Mouse (Mus musculus) kidney, postnatal 10 days (tissue): ENCODE results near the gene Slc9b2.
A peak's percentile ranks its signal among the peaks of the same experiment; 100 is the strongest.

Source experiments
- DNase-seq: peaks from one replicate; pipeline ENCODE4 v3.0.0; 2021; ENCODE audit warnings: mixed read lengths

Slc9b2 gene

DNA sequence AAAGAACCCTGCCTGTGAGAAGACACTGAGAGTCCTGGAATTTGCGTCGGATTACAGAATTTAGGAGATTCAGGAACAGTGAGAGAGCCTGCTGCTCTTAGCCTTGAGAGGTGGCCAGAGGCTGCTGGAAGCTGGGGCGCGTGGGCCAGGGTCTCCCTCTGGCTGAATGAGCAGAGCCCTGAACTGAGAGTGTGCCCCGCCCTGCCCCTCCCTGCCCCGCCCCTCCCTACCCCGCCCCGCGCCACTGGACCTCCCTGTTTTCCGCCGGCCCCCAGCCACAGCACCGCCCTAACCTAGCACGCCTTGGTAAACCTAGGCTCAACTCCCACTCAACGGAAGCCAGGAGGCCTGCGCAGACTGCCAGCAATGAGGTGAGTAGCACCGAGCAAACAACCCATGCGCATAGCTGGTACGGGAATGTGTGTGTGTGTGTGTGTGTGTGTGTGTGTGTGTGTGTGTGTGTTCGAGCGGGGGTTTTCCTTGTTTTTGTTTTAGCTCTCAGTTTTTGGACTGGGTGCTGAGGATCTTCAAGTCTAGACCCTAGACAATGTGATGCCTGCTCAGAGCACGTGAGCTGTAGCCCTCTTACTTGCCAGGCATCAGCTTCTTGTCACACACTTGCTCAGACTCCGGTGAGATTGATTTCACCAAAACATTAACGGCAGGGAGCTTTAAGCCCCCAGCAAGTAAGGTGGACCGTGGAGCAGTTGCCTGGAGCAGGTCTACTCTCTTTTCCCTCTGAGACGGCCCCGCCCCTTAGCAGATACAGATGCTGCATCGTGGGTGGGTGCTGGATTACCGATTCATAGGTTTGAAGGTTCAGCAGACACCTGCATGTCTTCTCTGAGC is at the start of gene Slc9b2:
Gene Slc9b2 (plus strand): TSS at position 290 of the 849 bp plus-strand sequence.
- DNase-seq = peak; percentile 59

DNA sequence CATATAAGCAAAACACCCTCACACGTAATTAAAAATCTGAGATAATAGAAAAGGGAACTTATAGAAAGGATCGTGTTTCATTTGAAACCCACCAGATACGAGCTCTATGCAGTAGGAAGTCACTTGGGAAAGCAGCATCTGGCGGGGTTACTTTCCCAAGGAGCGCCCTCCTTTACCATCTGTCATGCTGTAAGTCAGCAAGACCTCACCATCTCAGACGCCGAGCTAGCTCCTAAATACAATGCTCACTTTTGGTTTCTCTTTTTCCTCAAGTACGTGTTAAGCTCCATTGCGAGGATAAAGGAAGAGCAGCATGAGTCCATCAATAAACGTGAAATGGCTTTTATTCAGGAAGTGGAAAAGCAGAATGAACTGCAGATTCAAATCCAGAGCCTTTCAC is 48.6 kb upstream of the Slc9b2 start:
- DNase-seq = no peak

DNA sequence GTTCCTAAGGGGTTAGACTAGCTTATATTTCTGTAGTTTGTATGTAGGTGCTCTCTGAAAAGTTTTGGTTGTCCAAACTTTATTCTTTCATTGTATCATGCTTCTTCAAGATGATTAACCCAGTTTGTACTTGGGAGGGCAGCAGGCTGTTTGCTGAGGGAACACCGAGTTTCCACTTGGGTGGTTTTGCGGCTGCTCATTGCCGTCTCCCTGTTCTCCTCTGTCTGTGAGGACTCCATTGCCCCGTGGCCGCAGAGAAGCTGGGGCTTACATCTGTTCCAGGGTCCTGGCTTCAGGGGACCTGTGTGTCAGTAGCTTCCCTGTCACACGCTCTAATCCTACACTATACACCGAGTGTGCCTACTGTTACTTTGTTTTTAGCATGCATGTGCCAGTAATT is 47.3 kb upstream of the Slc9b2 start:
- DNase-seq = peak; percentile 15

DNA sequence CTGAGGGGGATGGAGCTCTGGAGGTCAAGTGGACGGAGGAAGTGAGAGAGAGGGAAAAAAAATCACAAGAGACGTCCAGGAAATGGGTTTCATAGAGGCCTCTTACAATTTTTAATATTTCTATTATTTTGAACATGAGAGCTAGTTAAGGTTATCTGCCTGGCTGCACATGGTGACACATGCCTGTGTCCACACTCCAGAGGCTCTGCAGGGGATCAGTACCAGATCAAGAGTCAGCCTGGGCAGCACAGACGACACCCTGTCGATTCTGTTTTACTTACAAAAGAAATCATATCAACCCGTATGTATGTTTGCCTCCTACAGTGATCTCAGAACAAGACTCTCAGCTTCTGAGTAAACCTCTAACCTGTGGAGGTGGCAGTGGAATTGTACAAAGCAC is 38.9 kb upstream of the Slc9b2 start:
- no peak for DNase-seq

DNA sequence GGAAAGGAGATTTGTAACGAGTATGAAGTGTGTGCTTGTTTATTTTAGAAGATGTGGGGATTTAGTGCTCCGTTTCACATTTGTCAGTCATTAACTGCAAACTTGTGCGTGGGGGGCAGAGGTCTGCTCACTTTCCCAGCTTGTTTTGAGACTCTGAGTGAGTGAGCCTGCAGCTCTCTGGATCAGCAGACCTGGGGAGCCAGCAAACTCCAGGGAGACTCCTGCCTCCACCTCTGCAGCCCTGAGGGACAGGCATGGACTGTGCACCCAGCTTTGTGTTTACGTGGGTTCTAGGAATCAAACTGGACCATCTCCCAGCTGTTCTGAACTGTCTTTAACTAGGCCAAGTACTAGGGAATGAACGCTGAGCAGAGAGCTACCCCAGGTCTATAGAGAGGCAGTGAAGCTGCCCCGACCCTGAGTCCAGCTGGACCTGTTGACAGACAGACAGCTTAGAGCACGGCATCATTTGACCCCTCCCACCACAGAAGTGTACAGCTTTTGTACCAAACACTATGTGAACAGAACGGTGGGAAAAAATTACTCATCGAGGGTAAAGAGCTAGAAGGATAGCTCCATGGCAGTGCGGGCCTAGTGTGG is 38.0 kb upstream of the Slc9b2 start:
- DNase-seq = peak; percentile 67

DNA sequence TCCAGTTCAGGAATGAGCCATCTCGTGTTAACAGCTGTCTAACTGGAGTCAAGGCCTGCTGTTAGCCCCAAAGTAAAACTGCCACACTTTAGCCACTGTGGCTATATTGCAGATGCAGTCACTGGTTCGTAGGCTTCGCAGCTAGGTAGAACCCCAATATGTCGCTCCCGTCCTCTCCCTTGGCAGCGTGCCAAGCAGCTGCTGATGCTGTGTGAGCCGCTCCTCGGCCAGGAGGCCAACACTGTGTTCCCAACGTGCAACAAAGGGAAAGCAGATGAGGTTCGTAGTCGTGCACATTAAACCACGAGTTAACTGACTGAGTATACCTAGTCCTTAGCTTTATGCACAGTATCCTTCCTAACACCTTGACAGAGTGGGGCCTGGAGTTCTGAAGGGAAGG is 34.9 kb upstream of the Slc9b2 start:
- peak; percentile 26 for DNase-seq

DNA sequence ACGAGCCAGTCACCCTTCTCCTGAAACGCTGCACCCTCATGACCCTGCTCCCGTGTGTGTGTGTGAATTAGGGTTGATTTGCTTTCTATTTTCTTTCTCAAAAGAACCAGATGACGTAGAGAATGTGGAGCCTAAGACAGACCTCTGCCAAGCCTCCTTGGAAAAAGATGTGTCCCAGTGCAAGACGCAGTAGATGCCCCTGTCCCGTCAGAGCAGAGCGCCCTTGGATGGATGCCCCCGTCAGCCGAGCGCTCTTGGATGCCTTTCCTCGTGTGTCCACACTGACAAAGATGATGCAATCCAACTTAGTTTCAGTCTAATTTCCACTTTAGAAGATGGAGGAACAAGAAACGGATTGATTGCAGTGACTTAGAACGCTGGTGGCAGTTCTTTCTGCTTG is 34.5 kb upstream of the Slc9b2 start:
- DNase-seq = no peak

DNA sequence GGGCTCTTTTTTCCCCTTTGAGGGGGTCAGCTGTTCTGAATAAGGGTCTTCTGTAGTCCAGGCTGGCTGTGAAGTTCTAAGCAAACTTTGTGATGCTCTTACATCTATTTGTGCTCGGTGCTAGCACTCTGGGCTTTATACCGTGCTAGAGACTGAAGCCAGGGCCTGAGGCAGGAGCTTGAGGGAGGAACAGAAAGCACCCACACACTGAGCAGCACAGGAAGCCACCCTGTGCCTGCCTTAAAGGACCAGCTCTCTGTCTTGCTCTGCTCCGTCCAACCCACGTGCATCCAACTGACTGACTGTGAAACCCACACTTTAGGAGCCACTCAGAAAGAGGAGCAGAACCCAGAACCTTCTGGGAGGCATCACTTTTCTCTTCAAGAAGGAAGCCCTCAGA is 27.3 kb upstream of the Slc9b2 start:
- DNase-seq = no peak

DNA sequence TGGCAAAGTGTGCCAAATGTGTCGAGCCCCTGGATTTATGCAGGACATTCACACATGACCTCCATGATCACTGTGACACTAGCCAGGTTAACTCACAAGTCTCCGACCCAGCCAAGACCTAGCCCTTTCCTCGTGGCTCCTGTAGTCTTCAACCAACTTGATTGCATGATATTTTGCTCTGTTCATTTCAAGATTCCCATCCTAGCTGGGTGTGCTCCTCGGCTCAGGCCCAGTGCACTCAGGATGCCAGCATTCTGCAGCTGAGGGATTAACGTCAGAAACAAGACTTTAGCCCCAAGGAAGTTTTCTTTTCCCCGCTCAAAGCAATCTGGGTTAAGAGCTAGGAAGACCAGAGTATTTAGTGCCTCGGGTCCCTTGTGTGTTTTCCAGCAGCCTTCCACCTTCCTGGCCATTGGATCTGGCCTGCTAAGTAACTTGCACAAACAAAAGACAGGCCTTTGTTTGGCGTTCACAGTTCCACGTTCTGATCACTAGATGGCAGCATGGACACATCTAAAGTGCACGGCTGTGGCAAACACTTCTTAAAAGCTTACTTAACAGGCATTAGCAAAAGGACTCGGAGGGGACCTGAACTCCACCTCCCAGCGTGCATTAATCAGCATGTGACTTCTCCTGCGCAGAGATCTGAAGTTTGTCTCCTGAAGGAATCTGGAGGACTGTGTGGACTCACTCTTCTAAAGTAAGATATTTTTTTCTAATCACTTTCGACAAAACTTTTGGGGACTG is 26.7 kb upstream of the Slc9b2 start, which contains the start of gene Bdh2:
Gene Bdh2 (plus strand): TSS at position 553 of the 747 bp plus-strand sequence.
- DNase-seq = peak; percentile 89

DNA sequence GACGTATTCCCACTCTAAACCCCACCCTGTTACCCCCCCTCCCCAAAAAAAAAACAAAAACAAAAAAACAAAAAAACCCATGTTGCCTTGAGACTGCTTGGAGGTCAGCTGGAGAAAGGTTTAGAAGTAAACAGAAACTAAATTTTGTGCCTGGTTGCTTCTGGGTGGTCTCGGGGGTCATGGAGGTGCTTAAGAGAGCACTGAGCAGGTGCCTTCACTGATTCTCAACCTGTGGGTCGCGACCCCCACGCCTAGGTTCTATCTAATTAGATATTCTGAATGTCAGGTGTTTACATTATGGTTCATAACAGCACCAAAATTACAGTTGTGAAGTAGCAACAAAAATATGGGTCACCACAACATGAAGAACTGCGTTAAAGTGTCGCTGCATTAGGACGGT is 25.8 kb upstream of the Slc9b2 start:
- DNase-seq = no peak

DNA sequence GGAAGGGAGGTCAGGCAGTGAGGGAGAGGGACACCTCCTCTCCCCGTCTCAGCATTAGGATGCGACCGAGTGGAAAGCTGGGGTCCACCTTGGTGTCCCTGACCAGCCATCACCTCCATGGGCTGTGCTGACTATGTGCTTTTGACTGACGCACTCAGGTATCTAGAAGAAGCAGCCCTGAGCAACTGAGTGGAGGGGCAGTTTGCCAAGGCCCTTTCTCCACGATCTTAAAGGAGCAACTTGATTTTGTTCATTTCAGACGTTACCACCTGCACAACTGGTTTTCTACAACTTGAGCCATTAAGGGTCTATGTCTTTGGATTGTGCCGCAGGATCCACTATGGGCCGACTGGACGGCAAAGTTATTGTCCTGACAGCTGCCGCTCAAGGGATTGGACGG is 22.2 kb upstream of the Slc9b2 start:
- DNase-seq = no peak

DNA sequence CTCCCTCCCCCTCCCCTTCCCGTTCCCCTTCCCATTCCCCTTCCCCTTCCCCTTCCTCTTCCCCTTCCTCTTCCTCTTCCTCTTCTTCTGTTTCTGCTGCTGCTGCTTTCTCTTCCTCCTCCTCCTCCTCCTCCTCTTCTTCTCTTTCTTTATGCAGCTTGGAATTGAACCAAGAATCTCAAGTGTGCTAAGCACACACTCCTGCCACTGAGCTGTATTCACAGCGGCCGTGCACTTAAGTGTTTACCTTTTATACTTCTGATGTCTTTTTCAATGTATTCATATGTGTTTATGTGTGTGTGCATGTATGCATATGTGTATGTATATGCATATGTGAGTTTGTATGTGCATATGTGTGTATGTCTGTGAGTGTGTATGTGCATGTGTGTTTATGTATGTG is 21.7 kb upstream of the Slc9b2 start:
- DNase-seq = no peak

DNA sequence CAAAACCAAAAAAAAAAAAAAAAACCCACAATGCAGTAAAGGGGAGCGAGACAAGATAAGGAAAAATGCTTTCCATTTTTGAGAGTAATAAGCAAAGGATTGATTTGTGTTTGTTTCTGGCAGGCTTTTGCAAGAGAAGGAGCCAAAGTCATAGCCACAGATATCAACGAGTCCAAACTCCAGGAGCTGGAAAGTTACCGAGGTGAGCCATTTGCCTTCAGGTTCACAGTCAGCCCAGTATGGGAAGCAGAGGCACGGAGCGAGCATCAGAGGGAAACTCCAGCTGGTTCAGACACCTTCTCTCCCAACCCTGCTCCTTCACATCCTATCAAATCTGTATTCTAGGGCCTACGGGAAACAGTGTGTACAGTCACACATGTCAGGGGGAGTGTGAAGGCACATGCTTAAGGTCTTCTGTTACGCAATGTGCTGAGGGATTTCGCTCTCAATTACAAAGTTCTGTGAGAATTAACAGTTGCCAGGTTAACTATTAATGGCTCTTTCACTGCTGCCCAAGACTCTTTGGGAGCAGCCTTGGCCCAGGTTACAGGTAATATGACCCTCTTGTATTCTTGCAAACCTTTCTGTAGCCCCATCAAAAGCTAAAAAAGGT is 19.3 kb upstream of the Slc9b2 start:
- no peak for DNase-seq

DNA sequence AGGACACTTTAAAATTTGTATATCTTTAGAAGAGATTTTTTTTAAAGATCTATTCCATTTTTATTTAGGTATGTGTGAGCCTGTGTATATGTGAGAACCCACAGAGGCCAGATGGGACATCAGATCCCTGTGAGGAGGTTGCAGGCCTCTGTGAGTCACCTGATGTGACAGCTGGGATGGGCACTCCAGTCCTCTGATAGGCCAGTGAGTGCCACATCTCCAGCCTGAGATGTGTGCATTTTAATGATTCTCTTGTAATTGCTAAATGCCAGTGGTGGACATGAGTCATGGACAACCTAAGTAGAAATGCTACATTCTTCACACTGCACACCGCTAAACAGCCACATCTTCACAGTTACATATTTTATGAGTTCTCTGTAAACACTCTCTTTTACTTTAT is 18.4 kb upstream of the Slc9b2 start:
- DNase-seq = no peak

DNA sequence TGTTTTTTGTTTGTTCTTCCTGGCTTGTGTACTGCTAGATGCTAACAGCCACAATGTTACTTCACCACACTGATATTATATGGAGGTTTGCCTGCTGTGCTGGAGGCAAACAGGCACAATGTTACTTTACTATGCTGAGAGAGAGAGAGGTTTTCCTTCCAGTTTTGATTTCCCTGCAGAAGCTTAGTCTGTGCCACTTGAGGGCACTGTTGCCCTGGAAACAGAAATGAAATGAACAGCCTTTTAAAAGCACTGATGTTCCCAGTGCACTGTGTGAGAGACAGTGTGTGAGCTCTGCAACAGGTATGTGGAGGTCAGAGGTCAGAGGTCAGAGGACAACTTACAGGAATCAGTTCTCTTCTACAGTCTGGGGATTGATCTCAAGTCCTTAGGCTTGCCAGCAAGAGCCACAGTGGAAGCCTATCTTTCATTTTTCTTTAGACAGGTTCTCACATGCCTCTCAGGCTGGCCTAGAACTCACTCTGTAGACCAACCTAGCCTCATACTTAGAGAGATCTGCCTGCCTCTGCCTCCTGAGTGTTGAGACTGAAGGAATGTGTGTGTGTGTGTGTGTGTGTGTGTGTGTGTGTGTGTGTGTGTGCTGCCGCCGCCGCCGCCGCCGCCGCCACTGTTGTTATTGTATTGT is 17.1 kb upstream of the Slc9b2 start:
- peak; percentile 66 for DNase-seq

DNA sequence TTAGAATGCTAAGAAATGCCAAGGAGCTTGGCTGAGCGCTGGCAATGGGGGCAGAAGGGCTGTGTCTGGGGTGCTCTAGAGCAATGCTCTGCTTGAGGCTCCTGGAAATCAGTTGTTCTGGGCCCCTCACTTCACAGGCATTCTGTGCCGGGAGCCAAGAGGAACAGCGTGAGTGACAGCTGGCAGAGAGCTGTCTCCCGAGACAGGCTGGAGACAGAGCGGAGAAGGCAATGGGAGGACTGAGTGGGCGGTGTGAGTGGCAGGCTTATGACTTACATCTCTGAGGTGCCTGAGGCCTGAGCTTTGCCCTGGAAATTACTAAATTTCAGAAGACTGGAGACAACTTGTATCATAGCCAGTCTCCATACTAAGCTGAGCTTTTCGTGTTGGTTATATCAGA is 13.8 kb upstream of the Slc9b2 start:
- no peak for DNase-seq

DNA sequence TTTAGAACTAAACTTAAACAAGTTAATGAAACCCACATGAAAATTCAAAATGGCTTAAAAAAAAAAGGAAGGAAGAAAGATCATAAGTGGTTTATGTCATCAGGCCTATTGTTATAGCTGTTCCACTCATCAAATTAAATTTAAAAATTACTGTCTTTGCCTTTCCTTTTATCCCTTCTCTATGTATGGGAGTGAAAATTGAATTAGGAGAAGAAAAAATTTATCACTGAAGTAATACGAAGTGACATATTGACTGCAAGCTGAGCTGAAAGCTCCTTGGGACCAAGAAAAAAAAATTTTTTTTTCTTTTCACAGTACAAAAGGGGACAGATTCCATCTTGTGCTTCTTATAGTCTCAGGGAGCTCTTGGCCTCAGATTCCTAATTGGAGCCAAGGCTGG is 11.9 kb upstream of the Slc9b2 start:
- no peak for DNase-seq

DNA sequence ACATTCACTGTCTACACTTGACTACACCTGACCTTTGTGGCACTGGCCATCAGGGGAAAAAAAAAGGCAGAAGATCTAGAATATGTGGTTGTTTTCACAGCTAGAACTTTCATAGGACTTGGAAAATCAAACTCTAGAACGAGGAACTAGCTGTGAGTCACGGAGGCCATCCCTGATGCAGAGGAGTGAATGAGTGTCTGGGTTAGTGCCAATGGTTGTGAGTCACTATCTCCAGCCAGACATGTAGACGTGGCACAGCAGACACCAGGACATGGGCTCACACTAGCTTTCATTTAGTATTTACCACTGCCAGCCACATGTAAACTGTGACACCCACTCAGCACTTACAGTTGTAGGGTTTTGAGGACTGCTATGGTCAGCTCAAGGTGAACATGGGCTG is 8.9 kb upstream of the Slc9b2 start:
- no peak for DNase-seq

DNA sequence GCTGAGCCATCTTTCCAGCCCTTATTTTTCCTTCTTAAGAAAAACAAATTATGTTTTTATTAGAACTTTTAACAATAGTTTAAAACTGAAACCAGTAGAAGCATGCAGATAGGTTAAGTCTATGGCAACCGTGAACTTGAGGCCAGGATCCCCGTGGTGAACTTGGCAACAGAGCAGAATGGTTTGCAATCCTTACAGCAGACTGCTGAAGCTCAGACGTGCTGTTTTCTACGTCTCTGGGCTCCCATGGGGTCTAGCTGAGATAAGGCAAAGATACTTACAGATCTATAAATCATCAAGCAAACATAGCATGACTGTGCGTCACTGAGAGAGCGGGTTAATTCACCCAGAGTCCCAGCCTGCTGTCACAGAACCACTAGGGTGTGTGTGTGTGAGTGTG is 7.4 kb upstream of the Slc9b2 start:
- DNase-seq = no peak

DNA sequence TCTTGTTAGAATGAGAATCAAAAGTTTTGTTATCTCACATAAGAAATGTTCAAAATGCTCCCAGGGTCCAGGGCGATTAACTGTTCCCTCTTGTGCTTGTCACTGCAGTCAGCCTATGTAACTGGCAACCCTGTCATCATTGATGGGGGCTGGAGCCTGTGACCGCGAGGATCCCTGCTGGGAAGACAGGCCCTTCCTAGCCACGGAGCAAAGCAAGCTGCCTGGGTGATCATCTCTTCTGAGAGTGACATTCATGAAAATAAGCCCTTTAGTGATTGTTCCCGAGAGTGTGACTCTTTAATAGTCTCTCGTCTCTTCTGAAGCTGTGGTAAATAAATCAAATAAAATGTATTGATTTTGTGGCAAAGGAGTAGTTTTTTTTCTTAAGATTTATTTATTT is 3.4 kb upstream of the Slc9b2 start:
- DNase-seq = no peak

DNA sequence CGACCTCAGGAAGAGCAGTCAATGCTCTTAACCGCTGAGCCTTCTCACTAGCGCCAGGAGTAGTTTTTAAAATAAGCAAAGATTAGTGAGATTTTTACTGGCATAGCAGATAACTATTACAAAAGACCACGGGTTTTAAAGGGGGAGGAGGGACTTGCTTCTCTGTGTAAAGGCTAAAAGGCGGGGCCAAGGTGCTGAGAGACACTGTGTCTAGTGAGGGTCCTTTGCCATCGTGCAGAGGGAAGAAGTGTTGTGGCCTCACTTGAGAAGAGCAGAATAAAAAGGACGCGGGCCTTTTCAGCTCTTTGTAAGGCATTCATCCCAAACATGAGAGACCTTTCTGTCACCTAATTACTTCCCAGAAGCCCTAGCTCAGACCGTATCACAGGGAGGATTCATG is 2.9 kb upstream of the Slc9b2 start:
- no peak for DNase-seq

DNA sequence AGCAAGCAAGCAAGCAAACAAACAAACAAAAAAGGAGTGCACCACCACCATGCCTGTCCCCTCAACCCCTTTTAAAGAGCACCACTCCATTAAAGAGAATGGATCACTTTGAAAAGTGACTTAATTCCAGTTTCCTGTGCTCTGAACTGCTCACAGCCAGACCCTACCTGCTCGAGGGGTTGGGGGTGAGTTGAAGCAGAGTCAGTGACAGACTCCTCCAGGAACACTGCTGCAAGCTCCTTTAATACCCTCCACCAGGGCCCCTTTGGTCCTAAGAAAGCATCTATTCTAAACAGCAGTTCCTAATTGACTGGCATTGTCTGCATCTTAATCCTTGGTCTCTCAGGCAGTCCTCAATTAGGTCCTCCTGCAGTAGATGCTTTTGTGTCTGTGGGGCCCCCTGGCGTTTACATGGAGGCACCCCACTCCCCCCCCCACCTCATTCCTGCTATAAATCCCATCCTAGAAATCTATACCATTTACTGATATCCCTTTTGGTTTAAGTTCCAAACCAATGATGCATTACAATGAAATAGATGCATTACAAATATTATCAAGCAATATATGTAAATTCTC is 5.5 kb downstream of the Slc9b2 start:
- DNase-seq = no peak

DNA sequence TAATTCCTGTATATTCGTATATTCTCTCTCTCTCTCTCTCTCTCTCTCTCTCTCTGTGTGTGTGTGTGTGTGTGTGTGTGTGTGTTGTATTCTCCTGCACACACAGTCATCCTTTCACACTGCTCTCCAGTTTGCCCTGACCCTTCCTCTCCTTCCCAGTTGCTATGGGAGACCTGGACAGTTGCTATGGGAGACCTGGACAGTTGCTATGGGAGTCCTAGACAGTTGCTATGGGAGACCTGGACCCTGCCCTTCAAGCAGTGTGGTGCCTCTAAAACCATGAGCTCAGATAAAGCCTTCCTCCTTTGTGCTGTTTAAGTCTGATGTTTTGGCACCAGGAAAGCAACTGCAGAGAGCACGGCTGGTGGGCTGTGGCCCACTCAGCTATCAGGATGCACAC is 6.2 kb downstream of the Slc9b2 start:
- DNase-seq = no peak
